Comparison of ENCODE assay signal across 8 mouse cellular contexts in the genomic region with DNA sequence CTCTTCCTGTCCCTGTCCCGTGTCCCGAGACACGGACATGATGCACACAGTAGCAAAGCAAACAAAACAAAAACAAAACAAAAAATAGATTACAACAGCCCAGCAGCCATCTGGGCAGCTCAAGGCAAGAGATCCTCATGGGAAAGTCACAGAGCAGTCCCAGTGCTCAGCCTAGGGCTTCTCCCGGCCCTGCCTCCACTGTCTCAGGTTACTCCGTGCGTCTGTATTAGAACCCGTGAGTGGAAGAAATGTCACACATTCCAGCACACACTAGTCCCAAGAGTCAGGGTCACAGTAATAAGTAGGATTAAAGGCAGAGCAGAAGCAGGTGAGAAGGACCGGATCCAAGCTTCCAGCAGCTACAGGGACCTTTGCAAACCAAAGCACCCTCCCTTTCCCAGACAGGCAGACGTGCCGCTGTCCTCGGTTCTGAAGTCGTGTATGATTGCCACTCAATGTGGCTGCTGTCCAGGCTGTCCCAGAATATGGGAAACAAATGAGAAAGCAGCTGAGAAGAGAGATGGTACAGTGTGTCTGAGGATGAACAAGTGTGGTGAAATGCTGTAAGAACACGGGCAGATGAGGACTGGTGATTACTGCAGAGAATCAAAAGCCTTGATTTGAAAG.
DNase-seq lines count a peak whose midpoint lies in the region; ATAC-seq and TF ChIP-seq lines count a peak whose summit lies in the region.

No protein-coding gene starts in this region.

- WGBS in lung, postnatal 0 days = 34% methylated on average over 13 of the region's 13 CpGs

- peak; percentile 14 to 41 for DNase-seq in lung, adult 18-20 months
- no peak for DNase-seq in lung, postnatal 25 days (ENCODE audit: low spot score)
- DNase-seq in adrenal gland, adult 2 months = peak; percentile 40
- peak; percentile 77 for DNase-seq in forelimb bud, embryonic 11.5 days (ENCODE audit: low read depth, low spot score)
- peak; percentile 76 for DNase-seq in lung, postnatal 0 days (ENCODE audit: low spot score)
- DNase-seq in c-Kit-positive CD71-positive TER-119-positive erythroid progenitor cells, embryonic 14.5 days (ENCODE audit: low spot score) = no peak
- no peak for DNase-seq in right cerebral cortex, postnatal 14 days
- no peak for DNase-seq in T-cell, adult 2 months (ENCODE audit: low spot score)

- no peak for TF ChIP-seq CTCF in lung, postnatal 0 days (IDR thresholded peaks at IDR 0.05)

- no peaks in the 10 kb centered on the region for H3K36me3 ChIP-seq in lung, postnatal 0 days (ENCODE audit: insufficient read depth, low read length)

- H3K9ac ChIP-seq in lung, postnatal 0 days (replicated peaks; ENCODE audit: low read depth) = no peak overlapping the region

- no peaks in the 10 kb centered on the region for H3K4me1 ChIP-seq in lung, postnatal 0 days (ENCODE audit: insufficient read depth, low read depth, low read length)

- no peak overlapping the region for H3K4me2 ChIP-seq in lung, postnatal 0 days (replicated peaks; ENCODE audit: low read depth, low read length)

- no peaks in the 10 kb centered on the region for H3K9me3 ChIP-seq in lung, postnatal 0 days (ENCODE audit: low read length)

- peak; percentile 54 for ATAC-seq in lung, postnatal 0 days

- H3K27me3 ChIP-seq in lung, postnatal 0 days (replicated peaks; ENCODE audit: insufficient read depth, low read length) = no peaks in the 10 kb centered on the region

- H3K27ac ChIP-seq in lung, postnatal 0 days (ENCODE audit: low read length) = no peak overlapping the region

- TF ChIP-seq EP300 in lung, postnatal 0 days (IDR thresholded peaks at IDR 0.05) = no peak

- no peak overlapping the region for H3K4me3 ChIP-seq in lung, postnatal 0 days (ENCODE audit: low read depth, low read length)

Comparison
In these comparisons a context has a peak if more than half of its experiments do, and no peak if none do; other contexts are left out.
1. DNase-seq: peak in lung, adult 18-20 months (2 of 2), adrenal gland, adult 2 months (single experiment), forelimb bud, embryonic 11.5 days (single experiment) and lung, postnatal 0 days (single experiment); none in lung, postnatal 25 days (single experiment), c-Kit-positive CD71-positive TER-119-positive erythroid progenitor cells, embryonic 14.5 days (single experiment), right cerebral cortex, postnatal 14 days (single experiment) and T-cell, adult 2 months (single experiment).